Mouse (Mus musculus) olfactory bulb, adult 2 months (tissue): ENCODE results near the gene Tbc1d4.

ENCODE experiments used
- CTCF ChIP-seq: fragments of 200-500 bp; IDR thresholded peaks from 2 replicates; pipeline ENCODE4 v1.5.1; 2012; ENCODE audit warnings: low read depth, mild to moderate bottlenecking, low read length, moderate library complexity; ENCODE audit not compliant: insufficient read depth
- POLR2A ChIP-seq: fragments of 200-500 bp; IDR thresholded peaks from 2 replicates; pipeline ENCODE4 v1.6.1; 2012; ENCODE audit warnings: mild to moderate bottlenecking, low read depth, low read length, moderate library complexity; ENCODE audit not compliant: insufficient read depth

DNA sequence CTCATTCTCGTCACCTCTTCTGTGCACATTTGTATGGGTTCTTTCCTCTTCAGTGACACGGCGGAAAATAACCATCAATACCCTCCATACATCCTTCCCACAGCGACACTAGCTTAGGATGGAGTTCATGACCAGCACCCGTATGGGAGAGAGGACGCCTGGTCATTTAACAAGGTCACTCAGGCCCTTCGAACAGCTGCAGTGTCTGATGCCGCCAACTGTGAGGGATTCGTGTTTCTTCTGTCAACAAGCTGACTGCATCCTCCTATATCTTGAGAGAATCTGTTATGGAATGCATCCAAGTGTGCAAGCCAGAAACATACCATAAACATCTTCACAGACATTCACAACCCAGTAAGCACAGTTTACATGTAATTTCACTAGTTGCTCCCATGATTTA, 67.1 kb downstream of the Tbc1d4 start:
- TF ChIP-seq CTCF (no peak), POLR2A (no peak)
